Mouse (Mus musculus): Measurements from ENCODE around the gene Kmt2b. TPM values are rescaled to one million over a fixed set of nuclear protein-coding genes. Genes with fewer than 3 reads are reported as not detected.

The Kmt2b gene
- polyA plus RNA-seq, 1 experiment = 57.7 TPM

- H3K4me3 ChIP-seq (replicated peaks; ENCODE audit: insufficient read depth, low read depth, low read length) = peak within 1 kb of the TSS; percentile 98
- 1% methylated on average over 44 of the region's 44 CpGs for WGBS
- peak; percentile 85 to 88 for DNase-seq
Measured at GRCm38 (mm10) chr7:30625530-30626384, 37.2 kb upstream of the Kmt2b start, which contains the start of gene Cox6b1. TSS of gene Cox6b1 (minus strand) at chr7:30626151.

GRCm38 (mm10) chr7:30619202-30619601, 30.7 kb upstream of the Kmt2b start:
- DNase-seq = peak in 1 of 2 experiments; percentile 35
- WGBS = 89% methylated on average over 3 of the region's 3 CpGs
- no peak overlapping the region for H3K27ac ChIP-seq (ENCODE audit: insufficient read depth, low read length)
- H3K27me3 ChIP-seq (ENCODE audit: control insufficient read depth, insufficient read depth, low read length) = no peaks in the 10 kb centered on the region
- H3K4me3 ChIP-seq (replicated peaks; ENCODE audit: insufficient read depth, low read depth, low read length) = no peak overlapping the region
- H3K4me1 ChIP-seq (ENCODE audit: control insufficient read depth, insufficient read depth, low read length) = peaks cover 3% of the 10 kb centered on the region; the same call in 1 of the 2 replicates
- TF ChIP-seq CTCF (IDR thresholded peaks at IDR 0.05; ENCODE audit: borderline replicate concordance, insufficient read depth, low read depth, low read length) (peak; percentile 33; the same call in 1 of the 2 replicates), POLR2A (IDR thresholded peaks at IDR 0.05; ENCODE audit: borderline replicate concordance, insufficient read depth, low read length) (no peak)

More at GRCm38 (mm10) chr7:30625530-30626384, 37.2 kb upstream of the Kmt2b start, which contains the start of gene Cox6b1:
- Histone ChIP-seq H3K4me1 (ENCODE audit: control insufficient read depth, insufficient read depth, low read length) (peaks cover 3% of the 10 kb centered on the region; the same call in 1 of the 2 replicates), H3K27ac (ENCODE audit: insufficient read depth, low read length) (peak within 1 kb of the TSS; percentile 65), H3K27me3 (ENCODE audit: control insufficient read depth, insufficient read depth, low read length) (no peaks in the 10 kb centered on the region)
- TF ChIP-seq POLR2A (IDR thresholded peaks at IDR 0.05; ENCODE audit: borderline replicate concordance, insufficient read depth, low read length) (peak; percentile 68; the same call in 1 of the 2 replicates), CTCF (IDR thresholded peaks at IDR 0.05; ENCODE audit: borderline replicate concordance, insufficient read depth, low read depth, low read length) (no peak)

GRCm38 (mm10) chr7:30618658-30619057, 30.1 kb upstream of the Kmt2b start:
- Histone ChIP-seq H3K27me3 (ENCODE audit: control insufficient read depth, insufficient read depth, low read length) (no peaks in the 10 kb centered on the region), H3K4me1 (ENCODE audit: control insufficient read depth, insufficient read depth, low read length) (peaks cover 3% of the 10 kb centered on the region; the same call in 1 of the 2 replicates), H3K27ac (ENCODE audit: insufficient read depth, low read length) (no peak overlapping the region), H3K4me3 (replicated peaks; ENCODE audit: insufficient read depth, low read depth, low read length) (no peak overlapping the region)
- DNase-seq = no peak
- TF ChIP-seq CTCF (IDR thresholded peaks at IDR 0.05; ENCODE audit: borderline replicate concordance, insufficient read depth, low read depth, low read length) = no peak
- TF ChIP-seq POLR2A (IDR thresholded peaks at IDR 0.05; ENCODE audit: borderline replicate concordance, insufficient read depth, low read length) = no peak
- 84% methylated on average over 9 of the region's 9 CpGs for WGBS

- DNase-seq = no peak
- no peaks in the 10 kb centered on the region for H3K27me3 ChIP-seq (ENCODE audit: control insufficient read depth, insufficient read depth, low read length)
- TF ChIP-seq POLR2A (IDR thresholded peaks at IDR 0.05; ENCODE audit: borderline replicate concordance, insufficient read depth, low read length) (no peak), CTCF (IDR thresholded peaks at IDR 0.05; ENCODE audit: borderline replicate concordance, insufficient read depth, low read depth, low read length) (no peak)
- H3K4me1 ChIP-seq (ENCODE audit: control insufficient read depth, insufficient read depth, low read length) = no peaks in the 10 kb centered on the region
- H3K27ac ChIP-seq (ENCODE audit: insufficient read depth, low read length) = no peak overlapping the region
- WGBS = 55% methylated on average over 5 of the region's 5 CpGs
- no peak overlapping the region for H3K4me3 ChIP-seq (replicated peaks; ENCODE audit: insufficient read depth, low read depth, low read length)
Measured at GRCm38 (mm10) chr7:30615049-30615760, 26.7 kb upstream of the Kmt2b start.

GRCm38 (mm10) chr7:30614454-30614853, 25.9 kb upstream of the Kmt2b start:
- Histone ChIP-seq H3K4me3 (replicated peaks; ENCODE audit: insufficient read depth, low read depth, low read length) (no peak overlapping the region), H3K27ac (ENCODE audit: insufficient read depth, low read length) (no peak overlapping the region), H3K4me1 (ENCODE audit: control insufficient read depth, insufficient read depth, low read length) (no peaks in the 10 kb centered on the region), H3K27me3 (ENCODE audit: control insufficient read depth, insufficient read depth, low read length) (no peaks in the 10 kb centered on the region)
- TF ChIP-seq POLR2A (IDR thresholded peaks at IDR 0.05; ENCODE audit: borderline replicate concordance, insufficient read depth, low read length) (no peak), CTCF (IDR thresholded peaks at IDR 0.05; ENCODE audit: borderline replicate concordance, insufficient read depth, low read depth, low read length) (no peak)
- WGBS = 78% methylated on average over 2 of the region's 2 CpGs
- no peak for DNase-seq

- Histone ChIP-seq H3K4me1 (ENCODE audit: control insufficient read depth, insufficient read depth, low read length) (no peaks in the 10 kb centered on the region), H3K27me3 (ENCODE audit: control insufficient read depth, insufficient read depth, low read length) (no peaks in the 10 kb centered on the region), H3K27ac (ENCODE audit: insufficient read depth, low read length) (no peak overlapping the region), H3K4me3 (replicated peaks; ENCODE audit: insufficient read depth, low read depth, low read length) (no peak overlapping the region)
- WGBS = 20% methylated on average over 14 of the region's 14 CpGs
- TF ChIP-seq POLR2A (IDR thresholded peaks at IDR 0.05; ENCODE audit: borderline replicate concordance, insufficient read depth, low read length) = no peak
- TF ChIP-seq CTCF (IDR thresholded peaks at IDR 0.05; ENCODE audit: borderline replicate concordance, insufficient read depth, low read depth, low read length) = peak; percentile 58
- DNase-seq = peak; percentile 49 to 70
Measured at GRCm38 (mm10) chr7:30613529-30614112, 25.1 kb upstream of the Kmt2b start.

- H3K27me3 ChIP-seq (ENCODE audit: control insufficient read depth, insufficient read depth, low read length) = no peaks in the 10 kb centered on the region
- TF ChIP-seq CTCF (IDR thresholded peaks at IDR 0.05; ENCODE audit: borderline replicate concordance, insufficient read depth, low read depth, low read length) = no peak
- no peak for TF ChIP-seq POLR2A (IDR thresholded peaks at IDR 0.05; ENCODE audit: borderline replicate concordance, insufficient read depth, low read length)
- WGBS = 83% methylated on average over 8 of the region's 8 CpGs
Measured at GRCm38 (mm10) chr7:30612654-30613402, 24.3 kb upstream of the Kmt2b start, which contains the start of gene Upk1a. TSS of gene Upk1a (minus strand) at chr7:30612847.

More at GRCm38 (mm10) chr7:30612654-30613402, 24.3 kb upstream of the Kmt2b start, which contains the start of gene Upk1a:
- Histone ChIP-seq H3K4me1 (ENCODE audit: control insufficient read depth, insufficient read depth, low read length) (no peaks in the 10 kb centered on the region), H3K27ac (ENCODE audit: insufficient read depth, low read length) (no peak within 1 kb of the TSS), H3K4me3 (replicated peaks; ENCODE audit: insufficient read depth, low read depth, low read length) (no peak within 1 kb of the TSS)
- DNase-seq = no peak

Measured in cerebellum, adult 2 months (tissue).